Mouse (Mus musculus): ENCODE measurements at regions not wholly inside any gene's neighbourhood (a gene's known extent, or its start where the extent isn't known, plus 50 kb on each side); places are given as distances from the start of the nearest gene placed in this dataset.

DNA sequence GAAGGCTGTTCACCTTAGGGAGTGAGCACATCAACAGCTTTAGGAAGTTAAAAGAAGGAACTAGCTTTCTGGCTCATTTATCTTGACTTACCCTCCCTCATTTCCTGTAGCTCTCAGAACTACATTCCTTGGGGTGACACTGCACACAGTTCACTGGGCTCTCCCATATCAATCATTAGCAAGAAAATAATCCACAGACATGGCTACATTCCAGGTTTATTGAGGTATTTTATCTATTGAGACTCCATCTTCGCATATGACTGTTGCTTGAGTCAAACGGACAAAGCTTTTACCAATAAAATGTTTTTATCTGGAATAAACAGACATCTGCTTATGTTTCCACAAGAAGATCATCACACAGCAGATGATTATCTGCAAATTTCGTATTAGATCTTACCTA lies 691.5 kb upstream of the Pcdh17 start:
- TF ChIP-seq EP300 (IDR thresholded peaks at IDR 0.05; ENCODE audit: low read depth in 1 of 2, low read length in 2 of 2) (peak; percentile 93 to 97), RAD21 (IDR thresholded peaks at IDR 0.05; ENCODE audit: low read depth, low read length) (no peak; the same call in none of the 2 replicates), CTCF (IDR thresholded peaks at IDR 0.05 in 2 of 3, conservative IDR thresholded peaks at IDR 0.05 in 1 of 3; ENCODE audit: control insufficient read depth in 1 of 3, insufficient read depth in 1 of 3, low read depth in 2 of 3, low read length in 3 of 3, poor library complexity in 1 of 3, severe bottlenecking in 1 of 3) (no peak), TCF12 (IDR thresholded peaks at IDR 0.05; ENCODE audit: low read depth, low read length) (peak; percentile 88), MXI1 (IDR thresholded peaks at IDR 0.05; ENCODE audit: low read depth, low read length) (no peak), TAL1 (IDR thresholded peaks at IDR 0.05; ENCODE audit: low read length) (peak; percentile 33), USF1 (IDR thresholded peaks at IDR 0.05; ENCODE audit: low read depth, low read length) (no peak), MAFK (IDR thresholded peaks at IDR 0.05; ENCODE audit: borderline replicate concordance, low read depth, low read length) (peak; percentile 24; the same call in 1 of the 2 replicates), NRF1 (IDR thresholded peaks at IDR 0.05; ENCODE audit: insufficient read depth, low read depth, low read length, poor library complexity, severe bottlenecking) (no peak), MAZ (IDR thresholded peaks at IDR 0.05; ENCODE audit: low read depth, low read length) (no peak), ZC3H11A (IDR thresholded peaks at IDR 0.05; ENCODE audit: low read depth, low read length) (no peak), CHD1 (IDR thresholded peaks at IDR 0.05; ENCODE audit: low read depth, low read length) (no peak), POLR2A (IDR thresholded peaks at IDR 0.05; ENCODE audit: control insufficient read depth in 1 of 2, insufficient read depth in 1 of 2, low read depth in 1 of 2, low read length in 2 of 2, poor library complexity in 1 of 2) (no peak; a peak in 1 of 4 replicates)

All from MEL (cell line).